Mouse (Mus musculus) C2C12 (cell line): ENCODE measurements around the gene Mgll. TPM values are rescaled to one million over a fixed set of nuclear protein-coding genes. Genes with fewer than 3 reads are reported as not detected.

Source experiments
- H3K27me3 ChIP-seq: one replicate; pipeline ENCODE4 v1.6.1; 2011; ENCODE audit not compliant: control insufficient read depth, insufficient read depth, insufficient read length
- H3K36me3 ChIP-seq: one replicate; pipeline ENCODE4 v1.6.1; 2011; ENCODE audit not compliant: control insufficient read depth, insufficient read depth
- H3K4me3 ChIP-seq: one replicate; pipeline ENCODE4 v1.5.1; 2011; ENCODE audit warnings: mild to moderate bottlenecking, control low read depth; ENCODE audit not compliant: poor library complexity, insufficient read depth, severe bottlenecking
- H3K79me2 ChIP-seq: one replicate; pipeline ENCODE4 v1.6.1; 2011; ENCODE audit not compliant: control insufficient read depth, insufficient read depth
- H3K79me3 ChIP-seq: one replicate; pipeline ENCODE4 v1.6.1; 2011; ENCODE audit warnings: low read depth, control low read depth
- H3ac ChIP-seq: one replicate; pipeline ENCODE3; 2011; ENCODE audit warnings: low read depth; ENCODE audit not compliant: control insufficient read depth, insufficient read length
- CEBPB ChIP-seq: IDR thresholded peaks from one replicate; pipeline ENCODE4 v1.6.1; 2011; ENCODE audit warnings: low read depth, mild to moderate bottlenecking, control low read depth, moderate library complexity
- CTCF ChIP-seq: IDR thresholded peaks from one replicate; pipeline ENCODE4 v1.5.1; 2011; ENCODE audit not compliant: control insufficient read depth, insufficient read depth, insufficient read length
- FOSL1 ChIP-seq: IDR thresholded peaks from one replicate; pipeline ENCODE4 v1.8.0; 2011; ENCODE audit warnings: mild to moderate bottlenecking, low read length; ENCODE audit not compliant: poor library complexity, insufficient read depth, severe bottlenecking
- MAX ChIP-seq: IDR thresholded peaks from one replicate; pipeline ENCODE4 v1.6.1; 2011; ENCODE audit warnings: mild to moderate bottlenecking, control low read depth
- MYOD1 ChIP-seq: IDR thresholded peaks from one replicate; pipeline ENCODE4 v1.6.1; 2011; ENCODE audit warnings: low read depth; ENCODE audit not compliant: control insufficient read depth, insufficient read length
- MYOG ChIP-seq: IDR thresholded peaks from one replicate; pipeline ENCODE4 v1.6.1; 2011; ENCODE audit not compliant: control insufficient read depth, insufficient read length; ENCODE audit errors: extremely low read depth
- USF1 ChIP-seq: IDR thresholded peaks from one replicate; pipeline ENCODE4 v1.6.1; 2011; ENCODE audit warnings: low read depth, mild to moderate bottlenecking, control low read depth, moderate library complexity
- polyA plus RNA-seq: library from polyadenylated mRNA; unstranded; fragments of >200 nt; fragmentation: generic; extraction: Trizol; gene quantifications from one replicate; pipeline ENCODE4 v1.2.1, GENCODE M21; 2012; ENCODE audit warnings: missing spikeins

The Mgll gene
- polyA plus RNA-seq, 1 experiment = 1.3 TPM

DNA sequence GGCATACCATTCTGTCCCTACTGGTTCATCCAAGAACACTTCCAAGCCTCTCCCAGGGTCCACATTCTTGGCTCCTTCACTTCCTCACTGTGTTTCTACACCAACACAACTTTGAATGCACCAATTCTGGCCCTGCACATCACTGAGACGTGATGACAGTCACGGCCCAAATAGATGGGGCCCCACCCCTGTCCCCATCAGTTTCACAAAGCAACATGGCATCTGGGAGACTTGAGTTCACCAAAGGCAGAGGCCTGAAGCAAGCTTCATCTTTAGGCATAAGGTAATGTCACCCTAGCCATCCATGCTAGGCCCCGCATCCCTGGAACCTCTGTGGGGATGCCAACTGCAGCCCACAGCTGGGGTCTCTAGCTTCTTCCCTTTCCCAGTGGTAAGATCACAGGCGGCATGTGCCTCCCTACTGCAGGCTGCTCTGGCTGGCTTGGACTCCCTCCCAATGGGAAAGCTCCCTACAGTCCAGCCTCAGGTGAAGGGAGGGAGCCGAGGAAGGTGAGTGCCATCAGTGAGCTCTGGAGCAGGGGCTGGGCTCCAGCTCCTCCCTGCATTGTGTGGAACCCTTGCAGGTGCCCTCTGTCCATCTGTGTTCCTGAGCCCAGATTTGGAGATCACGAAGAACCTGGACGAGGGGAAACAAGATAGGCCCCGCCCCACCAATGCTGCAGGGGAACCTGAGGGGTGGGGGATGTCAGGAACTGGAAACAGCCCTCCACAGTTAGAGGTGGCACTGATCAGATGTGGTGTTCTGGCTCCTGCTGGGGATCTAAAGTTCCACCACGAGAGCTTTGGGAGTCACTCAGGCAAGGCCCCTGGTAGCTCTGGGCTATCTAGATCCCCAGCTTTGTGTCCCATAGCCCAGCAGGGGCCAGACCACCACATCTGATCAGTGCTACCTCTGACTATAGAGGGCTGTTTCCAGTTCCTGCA is 119.8 kb downstream of the Mgll start:
- Histone ChIP-seq H3K79me2 (no peaks in the 10 kb centered on the region), H3K27me3 (no peaks in the 10 kb centered on the region), H3K4me3 (no peak overlapping the region), H3ac (no peak overlapping the region), H3K36me3 (no peaks in the 10 kb centered on the region), H3K79me3 (no peaks in the 10 kb centered on the region)
- TF ChIP-seq MAX (no peak), FOSL1 (no peak), CEBPB (no peak), MYOD1 (no peak)

DNA sequence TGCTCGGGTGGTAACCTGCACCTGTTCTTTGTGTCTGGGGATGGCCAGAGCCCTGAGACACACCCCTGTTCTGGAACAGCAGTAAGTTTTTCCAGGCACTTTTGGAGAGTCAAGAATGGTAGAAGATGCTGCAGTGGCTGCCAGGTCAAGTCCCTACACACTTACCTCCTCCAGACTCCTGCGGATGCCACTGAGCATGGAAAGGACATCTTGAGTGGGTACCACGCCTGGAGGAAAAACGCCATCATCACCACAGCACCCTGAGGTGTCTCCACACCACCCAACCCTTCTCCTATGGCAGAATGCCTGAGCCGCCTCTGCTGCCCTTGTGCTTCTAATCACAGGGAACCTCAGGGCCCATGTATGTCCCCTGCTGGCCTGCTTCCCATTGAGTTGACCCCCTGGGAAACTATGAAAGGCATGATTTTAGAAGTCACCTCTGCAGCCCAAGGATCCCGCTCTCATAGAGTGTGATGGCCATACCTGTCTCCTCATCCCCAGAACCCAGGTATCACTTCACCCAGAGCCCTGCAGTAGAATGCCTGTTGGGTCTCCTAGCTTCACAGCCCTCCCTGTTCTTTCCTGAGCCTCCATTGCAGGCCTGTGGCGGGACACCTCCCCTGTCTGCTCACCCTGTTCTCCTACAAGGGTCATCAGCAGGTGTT is 120.8 kb downstream of the Mgll start:
- H3K79me3 ChIP-seq = no peaks in the 10 kb centered on the region

GRCm38 (mm10) chr6:88847571-88847970 is 123.4 kb downstream of the Mgll start:
- Histone ChIP-seq H3ac (no peak overlapping the region), H3K79me3 (no peaks in the 10 kb centered on the region), H3K36me3 (no peaks in the 10 kb centered on the region), H3K4me3 (no peak overlapping the region), H3K79me2 (no peaks in the 10 kb centered on the region), H3K27me3 (no peaks in the 10 kb centered on the region)
- no peak for TF ChIP-seq MYOD1
- TF ChIP-seq USF1 = no peak
- TF ChIP-seq CTCF = no peak
- TF ChIP-seq MYOG = no peak
- TF ChIP-seq FOSL1 = no peak
- no peak for TF ChIP-seq CEBPB
- no peak for TF ChIP-seq MAX

More for the DNA sequence above, 120.8 kb downstream of the Mgll start:
- Histone ChIP-seq H3K36me3 (no peaks in the 10 kb centered on the region), H3K79me2 (no peaks in the 10 kb centered on the region), H3K27me3 (no peaks in the 10 kb centered on the region), H3K4me3 (no peak overlapping the region), H3ac (no peak overlapping the region)
- no peak for TF ChIP-seq CEBPB
- TF ChIP-seq MYOD1 = no peak
- no peak for TF ChIP-seq MAX
- no peak for TF ChIP-seq USF1
- TF ChIP-seq CTCF = no peak

GRCm38 (mm10) chr6:88849270-88849669 is 125.1 kb downstream of the Mgll start:
- no peaks in the 10 kb centered on the region for H3K79me3 ChIP-seq
- no peak overlapping the region for H3ac ChIP-seq
- no peak for TF ChIP-seq FOSL1
- no peak for TF ChIP-seq MYOG
- TF ChIP-seq MYOD1 = no peak
- TF ChIP-seq CTCF = peak; percentile 63
- no peak for TF ChIP-seq CEBPB
- no peaks in the 10 kb centered on the region for H3K79me2 ChIP-seq
- no peaks in the 10 kb centered on the region for H3K36me3 ChIP-seq
- peaks cover 5% of the 10 kb centered on the region for H3K27me3 ChIP-seq
- H3K4me3 ChIP-seq = no peak overlapping the region

DNA sequence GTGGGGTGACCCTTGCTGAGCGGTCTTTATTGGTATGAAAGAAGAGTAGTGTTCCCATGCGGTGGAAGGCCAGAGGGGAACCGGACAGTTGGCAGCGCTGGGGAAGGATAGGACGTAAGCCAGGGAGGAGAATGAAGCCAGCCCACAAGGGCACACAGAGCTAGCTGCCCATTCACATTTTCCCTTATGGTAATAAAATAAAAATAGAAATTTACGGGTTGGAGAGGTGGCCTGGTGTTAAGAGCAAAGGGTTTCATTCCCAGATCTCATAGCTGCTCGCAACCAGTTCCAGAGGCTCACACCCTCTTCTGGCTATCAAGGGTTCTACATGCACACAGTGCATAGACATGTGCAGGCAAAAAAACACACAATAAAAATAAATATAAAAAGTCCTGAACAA is 125.8 kb downstream of the Mgll start:
- H3K27me3 ChIP-seq = peaks cover 13% of the 10 kb centered on the region
- no peaks in the 10 kb centered on the region for H3K79me2 ChIP-seq
- no peak overlapping the region for H3K4me3 ChIP-seq
- TF ChIP-seq CTCF = no peak
- TF ChIP-seq MAX = no peak
- TF ChIP-seq CEBPB = no peak
- TF ChIP-seq MYOD1 = no peak
- TF ChIP-seq MYOG = no peak
- no peak for TF ChIP-seq USF1
- no peak for TF ChIP-seq FOSL1
- H3K79me3 ChIP-seq = no peaks in the 10 kb centered on the region
- H3K36me3 ChIP-seq = no peaks in the 10 kb centered on the region
- no peak overlapping the region for H3ac ChIP-seq
